Mouse (Mus musculus): ENCODE data around the gene Ccdc71. TPM values are rescaled to one million over a fixed set of nuclear protein-coding genes. Genes with fewer than 3 reads are reported as not detected.
A peak's percentile ranks its signal among the peaks of the same experiment; 100 is the strongest.

Gene Ccdc71
- polyA plus RNA-seq, 1 experiment from 2014 or later: 42.2 TPM

- Histone ChIP-seq H3K4me1 (ENCODE audit: control insufficient read depth, insufficient read depth, low read length) (peaks cover 8% of the 10 kb centered on the region), H3K9ac (ENCODE audit: low read depth, low read length) (no peak overlapping the region), H3K36me3 (ENCODE audit: control insufficient read depth, insufficient read depth, low read length) (peaks cover 49% of the 10 kb centered on the region), H3K27ac (replicated peaks; ENCODE audit: low read depth, low read length) (no peak overlapping the region), H3K27me3 (replicated peaks; ENCODE audit: control insufficient read depth, insufficient read depth, low read length) (no peaks in the 10 kb centered on the region), H3K9me3 (ENCODE audit: control insufficient read depth, low read length) (no peaks in the 10 kb centered on the region), H3K4me2 (ENCODE audit: low read depth, low read length) (no peak overlapping the region), H3K4me3 (ENCODE audit: low read depth, low read length) (no peak overlapping the region)
- DNase-seq (ENCODE audit: low spot score) (no peak), ATAC-seq (ENCODE audit: low read depth) (no peak)
- 90% methylated on average over 2 of the region's 2 CpGs for WGBS
These were observed 5.9 kb downstream of the Ccdc71 start for GRCm38 (mm10) chr9:108466219-108466618.

- ATAC-seq (ENCODE audit: low read depth): no peak
- Histone ChIP-seq H3K9me3 (ENCODE audit: control insufficient read depth, low read length) (no peaks in the 10 kb centered on the region), H3K4me1 (ENCODE audit: control insufficient read depth, insufficient read depth, low read length) (no peaks in the 10 kb centered on the region), H3K4me2 (ENCODE audit: low read depth, low read length) (no peak overlapping the region), H3K36me3 (ENCODE audit: control insufficient read depth, insufficient read depth, low read length) (peaks cover 30% of the 10 kb centered on the region), H3K27me3 (replicated peaks; ENCODE audit: control insufficient read depth, insufficient read depth, low read length) (no peaks in the 10 kb centered on the region), H3K9ac (ENCODE audit: low read depth, low read length) (no peak overlapping the region), H3K27ac (replicated peaks; ENCODE audit: low read depth, low read length) (no peak overlapping the region), H3K4me3 (ENCODE audit: low read depth, low read length) (no peak overlapping the region)
- WGBS: 72% methylated on average over 5 of the region's 5 CpGs
- no peak for DNase-seq (ENCODE audit: low spot score)
These were observed 9.1 kb downstream of the Ccdc71 start for GRCm38 (mm10) chr9:108469430-108469829.

GRCm38 (mm10) chr9:108469845-108470244 lies 9.5 kb downstream of the Ccdc71 start:
- Histone ChIP-seq H3K4me1 (ENCODE audit: control insufficient read depth, insufficient read depth, low read length) (no peaks in the 10 kb centered on the region), H3K4me3 (ENCODE audit: low read depth, low read length) (no peak overlapping the region), H3K9me3 (ENCODE audit: control insufficient read depth, low read length) (no peaks in the 10 kb centered on the region), H3K27me3 (replicated peaks; ENCODE audit: control insufficient read depth, insufficient read depth, low read length) (no peaks in the 10 kb centered on the region), H3K27ac (replicated peaks; ENCODE audit: low read depth, low read length) (no peak overlapping the region), H3K4me2 (ENCODE audit: low read depth, low read length) (no peak overlapping the region), H3K36me3 (ENCODE audit: control insufficient read depth, insufficient read depth, low read length) (peaks cover 26% of the 10 kb centered on the region), H3K9ac (ENCODE audit: low read depth, low read length) (no peak overlapping the region)
- 73% methylated on average over 4 of the region's 4 CpGs for WGBS
- DNase-seq (ENCODE audit: low spot score) (no peak), ATAC-seq (ENCODE audit: low read depth) (no peak)

GRCm38 (mm10) chr9:108474528-108474927 lies 14.2 kb downstream of the Ccdc71 start:
- DNase-seq (ENCODE audit: low spot score) (no peak), ATAC-seq (ENCODE audit: low read depth) (no peak)
- Histone ChIP-seq H3K4me1 (ENCODE audit: control insufficient read depth, insufficient read depth, low read length) (peaks cover 6% of the 10 kb centered on the region), H3K4me3 (ENCODE audit: low read depth, low read length) (no peak overlapping the region), H3K4me2 (ENCODE audit: low read depth, low read length) (no peak overlapping the region), H3K9ac (ENCODE audit: low read depth, low read length) (no peak overlapping the region), H3K9me3 (ENCODE audit: control insufficient read depth, low read length) (no peaks in the 10 kb centered on the region), H3K27me3 (replicated peaks; ENCODE audit: control insufficient read depth, insufficient read depth, low read length) (no peaks in the 10 kb centered on the region), H3K36me3 (ENCODE audit: control insufficient read depth, insufficient read depth, low read length) (no peaks in the 10 kb centered on the region), H3K27ac (replicated peaks; ENCODE audit: low read depth, low read length) (no peak overlapping the region)
- WGBS: 60% methylated on average over 1 of the region's 1 CpGs

- peak overlapping the region; percentile 56 for H3K9ac ChIP-seq (ENCODE audit: low read depth, low read length)
- DNase-seq (ENCODE audit: low spot score): peak; percentile 91
- peaks cover 31% of the 10 kb centered on the region for H3K36me3 ChIP-seq (ENCODE audit: control insufficient read depth, insufficient read depth, low read length)
- H3K4me1 ChIP-seq (ENCODE audit: control insufficient read depth, insufficient read depth, low read length): peaks cover 17% of the 10 kb centered on the region
- peak; percentile 85 for ATAC-seq (ENCODE audit: low read depth)
- H3K4me2 ChIP-seq (ENCODE audit: low read depth, low read length): peak overlapping the region; percentile 78
- H3K27me3 ChIP-seq (replicated peaks; ENCODE audit: control insufficient read depth, insufficient read depth, low read length): no peaks in the 10 kb centered on the region
- no peaks in the 10 kb centered on the region for H3K9me3 ChIP-seq (ENCODE audit: control insufficient read depth, low read length)
- H3K27ac ChIP-seq (replicated peaks; ENCODE audit: low read depth, low read length): peak overlapping the region; percentile 76
- peak overlapping the region; percentile 67 for H3K4me3 ChIP-seq (ENCODE audit: low read depth, low read length)
- WGBS: 0% methylated on average over 20 of the region's 20 CpGs
These were observed 18.4 kb downstream of the Ccdc71 start for GRCm38 (mm10) chr9:108478638-108479156.

GRCm38 (mm10) chr9:108479241-108479640 lies 18.9 kb downstream of the Ccdc71 start:
- H3K4me3 ChIP-seq (ENCODE audit: low read depth, low read length): peak overlapping the region; percentile 67
- H3K9ac ChIP-seq (ENCODE audit: low read depth, low read length): peak overlapping the region; percentile 56; the same call in 1 of the 2 replicates
- H3K4me1 ChIP-seq (ENCODE audit: control insufficient read depth, insufficient read depth, low read length): peaks cover 17% of the 10 kb centered on the region
- ATAC-seq (ENCODE audit: low read depth) (peak; percentile 2), DNase-seq (ENCODE audit: low spot score) (no peak)
- no peaks in the 10 kb centered on the region for H3K27me3 ChIP-seq (replicated peaks; ENCODE audit: control insufficient read depth, insufficient read depth, low read length)
- peak overlapping the region; percentile 78 for H3K4me2 ChIP-seq (ENCODE audit: low read depth, low read length)
- 37% methylated on average over 11 of the region's 11 CpGs for WGBS
- peaks cover 36% of the 10 kb centered on the region for H3K36me3 ChIP-seq (ENCODE audit: control insufficient read depth, insufficient read depth, low read length)
- H3K9me3 ChIP-seq (ENCODE audit: control insufficient read depth, low read length): no peaks in the 10 kb centered on the region
- peak overlapping the region; percentile 76 for H3K27ac ChIP-seq (replicated peaks; ENCODE audit: low read depth, low read length)

GRCm38 (mm10) chr9:108479721-108480351 lies 19.5 kb downstream of the Ccdc71 start, which contains the start of gene Lamb2:
Gene Lamb2, plus strand, starts transcription at chr9:108479736.
- Histone ChIP-seq H3K27ac (replicated peaks; ENCODE audit: low read depth, low read length) (peak within 1 kb of the TSS; percentile 78), H3K4me1 (ENCODE audit: control insufficient read depth, insufficient read depth, low read length) (peaks cover 17% of the 10 kb centered on the region), H3K9ac (ENCODE audit: low read depth, low read length) (peak within 1 kb of the TSS; percentile 78), H3K36me3 (ENCODE audit: control insufficient read depth, insufficient read depth, low read length) (peaks cover 42% of the 10 kb centered on the region), H3K9me3 (ENCODE audit: control insufficient read depth, low read length) (no peaks in the 10 kb centered on the region), H3K4me3 (ENCODE audit: low read depth, low read length) (peak within 1 kb of the TSS; percentile 67), H3K27me3 (replicated peaks; ENCODE audit: control insufficient read depth, insufficient read depth, low read length) (no peaks in the 10 kb centered on the region), H3K4me2 (ENCODE audit: low read depth, low read length) (peak within 1 kb of the TSS; percentile 78)
- peak; percentile 76 for ATAC-seq (ENCODE audit: low read depth)
- 6% methylated on average over 9 of the region's 10 CpGs for WGBS
- DNase-seq (ENCODE audit: low spot score): peak; percentile 91

- no peaks in the 10 kb centered on the region for H3K27me3 ChIP-seq (replicated peaks; ENCODE audit: control insufficient read depth, insufficient read depth, low read length)
- ATAC-seq (ENCODE audit: low read depth) (no peak), DNase-seq (ENCODE audit: low spot score) (no peak)
- H3K4me1 ChIP-seq (ENCODE audit: control insufficient read depth, insufficient read depth, low read length): peaks cover 17% of the 10 kb centered on the region
- no peaks in the 10 kb centered on the region for H3K9me3 ChIP-seq (ENCODE audit: control insufficient read depth, low read length)
- 93% methylated on average over 28 of the region's 28 CpGs for WGBS
- H3K9ac ChIP-seq (ENCODE audit: low read depth, low read length): peak overlapping the region; percentile 78
- no peak overlapping the region for H3K27ac ChIP-seq (replicated peaks; ENCODE audit: low read depth, low read length)
- peaks cover 53% of the 10 kb centered on the region for H3K36me3 ChIP-seq (ENCODE audit: control insufficient read depth, insufficient read depth, low read length)
- peak overlapping the region; percentile 67 for H3K4me3 ChIP-seq (ENCODE audit: low read depth, low read length)
- H3K4me2 ChIP-seq (ENCODE audit: low read depth, low read length): peak overlapping the region; percentile 78
These were observed 20.6 kb downstream of the Ccdc71 start for GRCm38 (mm10) chr9:108480813-108481519.
